Mouse (Mus musculus): ENCODE data around the gene Psmb4. TPM values are rescaled to one million over a fixed set of nuclear protein-coding genes. Genes with fewer than 3 reads are reported as not detected.

Gene Psmb4
- polyA plus RNA-seq, 1 experiment = 281 TPM

DNA sequence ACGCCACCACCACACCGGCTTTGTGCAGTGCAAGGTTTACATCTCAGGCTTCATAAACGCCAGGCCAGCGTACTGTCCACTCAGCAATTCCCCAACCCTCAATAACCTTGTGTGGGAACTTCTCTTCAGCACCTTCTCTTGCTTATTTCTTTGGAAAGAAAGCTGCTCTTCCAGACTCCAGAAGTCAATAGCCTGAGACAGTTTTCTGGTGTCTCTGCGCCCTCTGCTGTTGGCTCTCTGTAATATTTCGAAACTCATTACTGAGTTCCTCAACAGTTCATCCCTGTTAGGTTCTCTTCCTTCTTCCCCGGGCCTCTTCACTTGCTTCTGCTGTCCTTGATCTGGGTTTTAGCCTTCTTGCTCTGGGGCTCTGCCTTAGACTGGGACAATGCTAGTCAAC, 16.0 kb upstream of the Psmb4 start:
- no peak for TF ChIP-seq POLR2A (IDR thresholded peaks at IDR 0.05; ENCODE audit: borderline replicate concordance, low read depth, low read length)
- no peak for TF ChIP-seq CTCF (IDR thresholded peaks at IDR 0.05; ENCODE audit: low read depth, low read length)
- no peak overlapping the region for H3K27ac ChIP-seq (ENCODE audit: insufficient read depth, low read depth, low read length)
- H3K4me1 ChIP-seq (ENCODE audit: control insufficient read depth, insufficient read depth, low read length) = no peaks in the 10 kb centered on the region
- H3K4me3 ChIP-seq (ENCODE audit: insufficient read depth, low read length) = no peak overlapping the region

- no peak overlapping the region for H3K4me3 ChIP-seq (ENCODE audit: insufficient read depth, low read length)
- peaks cover 7% of the 10 kb centered on the region for H3K4me1 ChIP-seq (ENCODE audit: control insufficient read depth, insufficient read depth, low read length)
- no peak overlapping the region for H3K27ac ChIP-seq (ENCODE audit: insufficient read depth, low read depth, low read length)
- no peak for TF ChIP-seq CTCF (IDR thresholded peaks at IDR 0.05; ENCODE audit: low read depth, low read length)
- TF ChIP-seq POLR2A (IDR thresholded peaks at IDR 0.05; ENCODE audit: borderline replicate concordance, low read depth, low read length) = no peak
These were observed 7.3 kb upstream of the Psmb4 start for GRCm38 (mm10) chr3:94894076-94894475.

DNA sequence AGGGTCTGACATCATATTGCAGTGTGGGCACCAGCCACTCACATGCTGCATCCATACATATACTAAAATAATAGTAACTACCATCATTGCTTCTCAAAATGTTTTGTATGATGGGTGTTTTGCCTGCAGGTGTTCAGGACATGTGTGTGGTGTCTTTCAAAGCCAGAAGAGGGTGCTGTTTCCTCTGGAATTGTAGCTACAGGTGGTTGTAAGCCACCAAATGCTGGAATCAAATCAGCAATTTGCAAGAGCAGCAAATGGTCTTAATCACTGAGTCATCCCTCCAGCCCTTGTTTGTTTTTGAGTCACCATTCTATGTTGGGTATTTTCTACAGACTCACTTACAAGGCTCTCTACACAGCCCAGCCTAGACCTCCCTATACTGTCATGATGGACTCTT, 1.8 kb upstream of the Psmb4 start:
- H3K27ac ChIP-seq (ENCODE audit: insufficient read depth, low read depth, low read length) = no peak overlapping the region
- no peak for TF ChIP-seq CTCF (IDR thresholded peaks at IDR 0.05; ENCODE audit: low read depth, low read length)
- no peak for TF ChIP-seq POLR2A (IDR thresholded peaks at IDR 0.05; ENCODE audit: borderline replicate concordance, low read depth, low read length)

GRCm38 (mm10) chr3:94882579-94882978, 4.2 kb downstream of the Psmb4 start:
- no peak for TF ChIP-seq CTCF (IDR thresholded peaks at IDR 0.05; ENCODE audit: low read depth, low read length)
- no peak for TF ChIP-seq POLR2A (IDR thresholded peaks at IDR 0.05; ENCODE audit: borderline replicate concordance, low read depth, low read length)
- H3K27ac ChIP-seq (ENCODE audit: insufficient read depth, low read depth, low read length) = no peak overlapping the region
- H3K4me1 ChIP-seq (ENCODE audit: control insufficient read depth, insufficient read depth, low read length) = peaks cover 15% of the 10 kb centered on the region
- no peak overlapping the region for H3K4me3 ChIP-seq (ENCODE audit: insufficient read depth, low read length)

More for the DNA sequence above, 1.8 kb upstream of the Psmb4 start:
- Histone ChIP-seq H3K4me1 (ENCODE audit: control insufficient read depth, insufficient read depth, low read length) (peaks cover 22% of the 10 kb centered on the region), H3K4me3 (ENCODE audit: insufficient read depth, low read length) (no peak overlapping the region)

DNA sequence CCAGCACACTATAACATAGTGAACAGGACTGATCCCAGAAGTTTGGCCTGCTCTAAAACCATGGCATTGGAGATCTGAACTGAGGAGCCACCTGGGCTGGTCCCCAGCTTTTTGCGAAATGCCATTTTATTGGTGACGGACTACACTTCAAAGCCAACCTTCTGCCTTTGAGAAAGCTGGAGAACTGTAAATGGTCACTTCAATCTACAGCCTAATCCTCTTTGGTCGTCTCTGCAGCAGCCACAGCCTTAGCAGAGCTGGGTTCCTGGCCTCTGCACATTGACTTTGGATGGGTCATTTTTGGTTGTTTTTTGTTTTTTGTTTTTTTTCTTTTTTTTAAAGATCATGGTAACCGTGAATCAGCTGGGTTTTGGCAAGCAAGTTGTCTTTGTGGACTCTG, 4.9 kb downstream of the Psmb4 start:
- peaks cover 10% of the 10 kb centered on the region for H3K4me1 ChIP-seq (ENCODE audit: control insufficient read depth, insufficient read depth, low read length)
- TF ChIP-seq CTCF (IDR thresholded peaks at IDR 0.05; ENCODE audit: low read depth, low read length) (no peak), POLR2A (IDR thresholded peaks at IDR 0.05; ENCODE audit: borderline replicate concordance, low read depth, low read length) (no peak)
- H3K4me3 ChIP-seq (ENCODE audit: insufficient read depth, low read length) = no peak overlapping the region
- H3K27ac ChIP-seq (ENCODE audit: insufficient read depth, low read depth, low read length) = no peak overlapping the region

- Histone ChIP-seq H3K4me1 (ENCODE audit: control insufficient read depth, insufficient read depth, low read length) (no peaks in the 10 kb centered on the region), H3K27ac (ENCODE audit: insufficient read depth, low read depth, low read length) (no peak overlapping the region), H3K4me3 (ENCODE audit: insufficient read depth, low read length) (no peak overlapping the region)
- TF ChIP-seq POLR2A (IDR thresholded peaks at IDR 0.05; ENCODE audit: borderline replicate concordance, low read depth, low read length) (no peak), CTCF (IDR thresholded peaks at IDR 0.05; ENCODE audit: low read depth, low read length) (no peak)
These were observed 8.1 kb downstream of the Psmb4 start for GRCm38 (mm10) chr3:94878618-94879017.

- no peak overlapping the region for H3K27ac ChIP-seq (ENCODE audit: insufficient read depth, low read depth, low read length)
- H3K4me1 ChIP-seq (ENCODE audit: control insufficient read depth, insufficient read depth, low read length) = no peaks in the 10 kb centered on the region; the same call in 1 of the 2 replicates
- no peak overlapping the region for H3K4me3 ChIP-seq (ENCODE audit: insufficient read depth, low read length)
- TF ChIP-seq CTCF (IDR thresholded peaks at IDR 0.05; ENCODE audit: low read depth, low read length) = no peak
- TF ChIP-seq POLR2A (IDR thresholded peaks at IDR 0.05; ENCODE audit: borderline replicate concordance, low read depth, low read length) = no peak
These were observed 17.8 kb downstream of the Psmb4 start for GRCm38 (mm10) chr3:94869011-94869410.

DNA sequence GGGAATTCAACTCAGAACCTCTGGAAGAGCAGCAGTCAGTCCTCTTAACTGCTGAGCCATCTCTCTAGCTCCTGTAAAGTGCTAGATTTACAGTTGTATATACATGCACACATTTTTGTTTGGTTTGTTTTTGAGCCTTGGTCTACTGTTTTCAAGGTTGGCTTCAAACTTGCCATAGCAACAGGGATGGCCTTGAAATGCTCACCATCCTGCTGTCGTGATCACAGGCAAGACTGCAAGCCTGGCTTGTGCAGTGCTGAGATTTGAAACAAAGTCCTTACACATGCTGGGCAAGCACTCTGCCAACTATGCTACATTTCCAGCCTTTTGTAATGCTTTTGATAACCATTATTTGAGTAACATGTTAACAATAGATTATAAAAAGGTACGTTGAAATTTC, 27.3 kb downstream of the Psmb4 start:
- TF ChIP-seq POLR2A (IDR thresholded peaks at IDR 0.05; ENCODE audit: borderline replicate concordance, low read depth, low read length) (no peak), CTCF (IDR thresholded peaks at IDR 0.05; ENCODE audit: low read depth, low read length) (no peak)
- H3K27ac ChIP-seq (ENCODE audit: insufficient read depth, low read depth, low read length) = no peak overlapping the region
- peaks cover 4% of the 10 kb centered on the region for H3K4me1 ChIP-seq (ENCODE audit: control insufficient read depth, insufficient read depth, low read length)
- no peak overlapping the region for H3K4me3 ChIP-seq (ENCODE audit: insufficient read depth, low read length)

DNA sequence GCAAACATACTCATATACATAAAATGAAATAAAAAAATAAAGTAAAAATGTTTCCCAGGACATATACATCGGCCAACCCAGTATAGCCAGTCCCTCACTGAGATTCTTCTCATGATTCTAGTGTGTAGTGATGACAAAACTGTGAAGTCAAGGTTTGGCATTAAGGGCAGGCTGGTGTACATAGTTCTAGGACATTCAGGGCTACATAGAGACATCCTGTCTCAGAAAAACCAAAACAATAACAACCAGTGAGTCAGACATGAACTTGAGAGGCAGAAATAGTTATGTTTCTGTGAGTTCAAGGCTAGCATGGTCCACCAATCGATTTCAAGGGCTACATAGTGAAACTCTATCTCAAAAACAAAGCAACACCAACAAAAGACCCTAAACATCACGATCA, 34.5 kb downstream of the Psmb4 start:
- Histone ChIP-seq H3K4me1 (ENCODE audit: control insufficient read depth, insufficient read depth, low read length) (peaks cover 15% of the 10 kb centered on the region), H3K4me3 (ENCODE audit: insufficient read depth, low read length) (no peak overlapping the region), H3K27ac (ENCODE audit: insufficient read depth, low read depth, low read length) (no peak overlapping the region)
- no peak for TF ChIP-seq POLR2A (IDR thresholded peaks at IDR 0.05; ENCODE audit: borderline replicate concordance, low read depth, low read length)
- no peak for TF ChIP-seq CTCF (IDR thresholded peaks at IDR 0.05; ENCODE audit: low read depth, low read length)

DNA sequence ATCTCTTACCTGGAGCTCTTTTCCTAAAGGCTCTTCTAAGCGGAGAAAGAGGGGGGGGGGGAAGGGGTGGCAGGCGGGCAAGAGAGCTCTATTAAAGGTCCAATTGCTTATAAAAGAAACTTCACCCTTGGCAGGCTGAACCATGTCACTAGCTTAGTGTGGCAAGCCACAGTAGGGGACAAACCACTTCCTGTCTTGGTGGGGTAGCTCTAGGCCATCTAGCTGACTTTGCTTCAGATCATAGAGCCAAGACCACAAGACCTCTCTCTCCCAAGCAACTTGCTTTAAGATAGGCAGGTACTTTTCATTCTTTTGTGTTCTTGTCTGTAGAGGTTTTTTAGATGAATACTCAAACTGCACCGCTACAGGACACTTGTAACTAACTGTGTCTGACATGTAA, 35.0 kb downstream of the Psmb4 start:
- TF ChIP-seq CTCF (IDR thresholded peaks at IDR 0.05; ENCODE audit: low read depth, low read length) (no peak), POLR2A (IDR thresholded peaks at IDR 0.05; ENCODE audit: borderline replicate concordance, low read depth, low read length) (no peak)
- Histone ChIP-seq H3K4me1 (ENCODE audit: control insufficient read depth, insufficient read depth, low read length) (peaks cover 16% of the 10 kb centered on the region), H3K27ac (ENCODE audit: insufficient read depth, low read depth, low read length) (no peak overlapping the region), H3K4me3 (ENCODE audit: insufficient read depth, low read length) (no peak overlapping the region)

- Histone ChIP-seq H3K4me1 (ENCODE audit: control insufficient read depth, insufficient read depth, low read length) (peaks cover 21% of the 10 kb centered on the region), H3K4me3 (ENCODE audit: insufficient read depth, low read length) (no peak overlapping the region), H3K27ac (ENCODE audit: insufficient read depth, low read depth, low read length) (no peak overlapping the region)
- TF ChIP-seq CTCF (IDR thresholded peaks at IDR 0.05; ENCODE audit: low read depth, low read length) = no peak
- no peak for TF ChIP-seq POLR2A (IDR thresholded peaks at IDR 0.05; ENCODE audit: borderline replicate concordance, low read depth, low read length)
These were observed 37.4 kb downstream of the Psmb4 start for GRCm38 (mm10) chr3:94849338-94849737.

All from bone marrow macrophage, adult 2 months (primary cell).